Mouse (Mus musculus): ENCODE data around the gene Afg1l. TPM values are rescaled to one million over a fixed set of nuclear protein-coding genes. Genes with fewer than 3 reads are reported as not detected.

Afg1l gene
- polyA plus RNA-seq (2015; fragmentation: Nextera tagmentation; extraction: Ambion mirVana), result 8.1 and 8.9 TPM in 2 replicates

DNA sequence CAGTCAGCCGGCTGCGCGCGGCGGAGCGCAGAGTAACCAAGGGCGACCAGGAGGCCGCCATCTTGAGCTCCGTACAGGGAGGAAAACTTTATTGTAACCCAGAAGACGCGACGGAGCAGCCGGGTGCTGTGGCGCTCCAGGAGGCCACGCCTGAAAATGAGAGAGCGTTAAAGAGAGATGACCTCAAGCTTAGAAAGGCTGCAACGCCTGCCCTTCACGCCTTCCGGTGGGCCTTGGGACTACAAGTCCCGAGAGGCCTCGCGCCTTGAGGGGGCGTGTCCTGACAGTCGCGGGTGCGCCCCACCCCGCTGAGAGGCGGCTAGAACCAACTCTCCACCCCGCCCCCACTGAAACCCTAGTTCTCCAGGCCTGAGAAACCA is at the start of gene Afg1l:
Gene Afg1l (minus strand): TSS at position 225 of the 380 bp plus-strand sequence.
- no peaks in the 10 kb centered on the region for H3K9me3 ChIP-seq

GRCm38 (mm10) chr10:42525682-42526081 is 47.3 kb upstream of the Afg1l start:
- Histone ChIP-seq H3K9ac (no peak overlapping the region), H3K4me2 (no peak overlapping the region), H3K36me3 (peaks cover 21% of the 10 kb centered on the region; the same call in 1 of the 2 replicates), H3K4me1 (replicated peaks) (no peaks in the 10 kb centered on the region), H3K4me3 (no peak overlapping the region), H3K27ac (replicated peaks) (no peak overlapping the region), H3K27me3 (no peaks in the 10 kb centered on the region), H3K9me3 (no peaks in the 10 kb centered on the region)
- no peak for ATAC-seq (ENCODE audit: low FRiP score, low read depth)
- WGBS, result 97% methylated on average over 3 of the region's 3 CpGs

More for the DNA sequence above, at the start of gene Afg1l:
- Histone ChIP-seq H3K36me3 (no peaks in the 10 kb centered on the region), H3K27ac (replicated peaks) (peak within 1 kb of the TSS; percentile 82), H3K4me3 (peak within 1 kb of the TSS; percentile 73), H3K9ac (peak within 1 kb of the TSS; percentile 66), H3K4me2 (peak within 1 kb of the TSS; percentile 79), H3K27me3 (no peaks in the 10 kb centered on the region), H3K4me1 (replicated peaks) (peaks cover 7% of the 10 kb centered on the region)
- WGBS, result under 1% methylated on average over 29 of the region's 29 CpGs
- peak; percentile 96 for ATAC-seq (ENCODE audit: low FRiP score, low read depth)

- no peak overlapping the region for H3K4me3 ChIP-seq
- 80% methylated on average over 11 of the region's 11 CpGs for WGBS
Measured at GRCm38 (mm10) chr10:42523556-42524162, 45.3 kb upstream of the Afg1l start.

GRCm38 (mm10) chr10:42522912-42523311 is 44.5 kb upstream of the Afg1l start:
- H3K9me3 ChIP-seq, result no peaks in the 10 kb centered on the region
- WGBS, result 61% methylated on average over 2 of the region's 2 CpGs
- no peaks in the 10 kb centered on the region for H3K4me1 ChIP-seq (replicated peaks)
- no peaks in the 10 kb centered on the region for H3K27me3 ChIP-seq
- H3K36me3 ChIP-seq, result peaks cover 14% of the 10 kb centered on the region; the same call in 1 of the 2 replicates
- no peak for ATAC-seq (ENCODE audit: low FRiP score, low read depth)
- no peak overlapping the region for H3K4me3 ChIP-seq
- no peak overlapping the region for H3K4me2 ChIP-seq
- no peak overlapping the region for H3K27ac ChIP-seq (replicated peaks)
- H3K9ac ChIP-seq, result no peak overlapping the region

More at GRCm38 (mm10) chr10:42523556-42524162, 45.3 kb upstream of the Afg1l start:
- H3K36me3 ChIP-seq, result peaks cover 20% of the 10 kb centered on the region; the same call in 1 of the 2 replicates
- H3K27ac ChIP-seq (replicated peaks), result no peak overlapping the region
- H3K4me1 ChIP-seq (replicated peaks), result no peaks in the 10 kb centered on the region
- no peaks in the 10 kb centered on the region for H3K27me3 ChIP-seq
- ATAC-seq (ENCODE audit: low FRiP score, low read depth), result no peak
- no peak overlapping the region for H3K4me2 ChIP-seq
- H3K9me3 ChIP-seq, result no peaks in the 10 kb centered on the region
- H3K9ac ChIP-seq, result no peak overlapping the region

DNA sequence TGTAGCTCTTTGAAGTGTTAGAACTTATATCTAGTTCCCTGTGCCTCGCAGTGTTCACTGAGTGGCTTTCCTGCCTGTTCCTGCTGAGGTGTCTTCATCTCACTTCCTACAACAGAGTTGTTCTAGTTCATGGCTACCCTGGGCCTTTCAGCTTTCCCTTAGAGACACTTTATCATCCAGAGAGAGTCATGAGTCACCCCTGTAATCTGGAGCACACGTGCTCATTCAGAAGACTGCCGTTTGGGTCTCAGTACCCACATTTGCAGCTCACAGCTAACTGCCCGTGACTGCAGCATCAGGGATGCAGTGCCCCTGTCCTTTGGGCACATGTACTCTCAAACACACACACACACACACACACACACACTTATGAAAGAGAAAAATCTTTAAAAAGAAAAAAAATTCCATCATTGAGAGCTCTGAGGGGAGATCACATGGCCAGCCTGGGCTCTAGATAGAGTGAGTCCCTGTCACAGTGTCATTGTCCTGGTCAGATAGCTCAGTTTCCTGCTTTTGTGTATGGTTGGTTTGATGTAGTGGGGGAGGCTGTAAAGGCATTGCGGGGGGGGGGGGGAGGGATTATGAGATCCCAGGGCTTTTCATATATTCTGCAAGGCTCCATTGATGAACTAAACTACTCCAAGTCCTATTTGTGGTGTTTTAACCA is 43.1 kb upstream of the Afg1l start:
- Histone ChIP-seq H3K4me3 (no peak overlapping the region), H3K9me3 (no peaks in the 10 kb centered on the region), H3K9ac (no peak overlapping the region), H3K4me2 (no peak overlapping the region), H3K27ac (replicated peaks) (no peak overlapping the region), H3K36me3 (0 out of 2 replicates have a peak, but pooled peaks cover 8% of the 10 kb centered on the region), H3K27me3 (no peaks in the 10 kb centered on the region), H3K4me1 (replicated peaks) (no peaks in the 10 kb centered on the region)
- WGBS, result 65% methylated on average over 4 of the region's 5 CpGs
- no peak for ATAC-seq (ENCODE audit: low FRiP score, low read depth)

DNA sequence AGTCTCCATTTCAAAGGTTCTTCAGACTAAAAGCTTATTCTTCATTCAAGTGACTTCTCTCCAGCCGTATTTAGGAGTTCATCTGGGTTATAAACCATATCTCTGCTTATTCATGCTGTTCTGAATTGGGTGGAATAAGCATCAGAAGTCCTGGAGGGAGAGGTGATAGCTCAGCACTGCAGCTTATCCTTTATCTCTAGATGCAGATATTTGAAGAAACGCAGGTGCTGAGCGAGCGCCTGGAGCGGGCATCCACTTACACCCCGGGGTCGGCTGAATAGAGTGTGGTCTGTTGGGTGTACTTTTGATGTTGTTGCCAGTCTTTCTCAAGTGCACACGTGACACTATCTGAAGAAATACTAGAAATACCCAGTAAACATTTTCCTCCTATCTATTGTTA is 40.0 kb upstream of the Afg1l start:
- Histone ChIP-seq H3K4me1 (replicated peaks) (no peaks in the 10 kb centered on the region), H3K27ac (replicated peaks) (no peak overlapping the region), H3K4me2 (no peak overlapping the region), H3K27me3 (no peaks in the 10 kb centered on the region), H3K4me3 (no peak overlapping the region), H3K9me3 (no peaks in the 10 kb centered on the region), H3K36me3 (no peaks in the 10 kb centered on the region), H3K9ac (no peak overlapping the region)
- WGBS, result 89% methylated on average over 8 of the region's 8 CpGs
- no peak for ATAC-seq (ENCODE audit: low FRiP score, low read depth)

DNA sequence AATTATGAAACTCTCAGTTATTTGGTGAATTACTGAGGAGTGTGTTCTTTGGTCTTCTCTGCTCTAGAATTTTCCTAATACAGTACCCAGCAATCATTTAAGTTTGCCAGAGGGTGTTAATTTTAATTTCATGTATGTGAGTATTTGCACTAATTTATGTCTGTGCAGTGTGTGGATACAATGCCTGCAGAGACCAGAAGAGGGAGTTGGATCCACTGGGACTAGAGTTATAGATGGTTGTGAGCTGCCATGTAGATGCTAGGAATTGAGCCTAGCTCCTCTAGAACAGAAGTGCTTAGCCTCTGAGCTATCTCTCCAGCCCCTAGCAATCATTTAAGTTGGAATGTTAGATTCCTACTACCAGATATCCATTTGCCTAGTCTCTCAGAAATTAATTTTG is 35.8 kb upstream of the Afg1l start:
- H3K9me3 ChIP-seq, result no peaks in the 10 kb centered on the region
- H3K36me3 ChIP-seq, result no peaks in the 10 kb centered on the region
- no peaks in the 10 kb centered on the region for H3K4me1 ChIP-seq (replicated peaks)
- H3K4me2 ChIP-seq, result no peak overlapping the region
- H3K9ac ChIP-seq, result no peak overlapping the region
- H3K27me3 ChIP-seq, result no peaks in the 10 kb centered on the region
- no peak overlapping the region for H3K27ac ChIP-seq (replicated peaks)
- no peak for ATAC-seq (ENCODE audit: low FRiP score, low read depth)
- H3K4me3 ChIP-seq, result no peak overlapping the region

DNA sequence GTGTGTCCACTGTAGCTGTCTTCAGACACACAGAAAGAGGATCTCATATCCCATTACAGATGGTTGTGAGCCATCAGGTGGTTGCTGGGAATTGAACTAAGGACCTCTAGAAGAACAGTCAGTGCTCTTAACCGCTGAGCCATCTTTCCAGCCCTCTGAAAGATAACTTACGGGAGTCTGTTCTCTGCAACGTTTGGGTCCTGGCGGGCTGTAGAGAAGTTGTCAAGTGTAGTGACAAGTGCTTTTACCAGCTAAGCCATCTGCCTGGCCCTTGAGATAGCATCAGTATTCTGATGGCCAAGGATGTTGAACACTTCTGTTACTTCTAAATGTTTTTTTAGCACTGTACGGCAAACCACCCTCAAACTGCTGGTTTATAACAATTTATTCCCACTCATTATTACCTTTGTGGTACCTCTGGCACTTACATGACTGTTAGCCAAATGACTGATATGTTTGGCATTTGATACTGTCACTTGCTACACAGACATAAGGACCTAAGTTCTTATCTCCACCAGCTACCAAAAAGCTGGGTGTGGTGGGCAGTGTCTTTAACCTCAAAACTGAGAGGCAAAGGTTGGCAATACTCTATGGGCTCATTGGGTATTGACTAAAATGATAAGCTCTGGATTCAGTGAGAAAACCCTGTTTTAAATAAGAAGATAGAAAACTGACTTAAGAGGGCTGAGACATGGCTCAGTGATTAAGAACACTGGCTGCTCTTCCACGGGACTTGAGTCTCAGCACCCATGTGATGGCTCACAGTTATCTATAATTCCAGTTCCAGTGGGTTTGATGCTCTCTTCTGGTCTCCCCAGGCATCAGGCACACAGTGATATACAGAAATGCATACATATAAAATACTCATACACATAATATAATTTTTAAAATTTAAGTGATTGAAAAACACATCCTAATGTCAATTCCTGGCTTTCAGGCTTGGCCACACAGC is 33.1 kb upstream of the Afg1l start:
- Histone ChIP-seq H3K9ac (no peak overlapping the region), H3K4me2 (no peak overlapping the region), H3K4me3 (no peak overlapping the region), H3K27me3 (no peaks in the 10 kb centered on the region), H3K9me3 (no peaks in the 10 kb centered on the region), H3K4me1 (replicated peaks) (no peaks in the 10 kb centered on the region), H3K36me3 (no peaks in the 10 kb centered on the region; the same call in 1 of the 2 replicates), H3K27ac (replicated peaks) (no peak overlapping the region)
- ATAC-seq (ENCODE audit: low FRiP score, low read depth), result no peak
- 88% methylated on average over 6 of the region's 6 CpGs for WGBS

GRCm38 (mm10) chr10:42510141-42510540 is 31.8 kb upstream of the Afg1l start:
- ATAC-seq (ENCODE audit: low FRiP score, low read depth), result no peak

GRCm38 (mm10) chr10:42504096-42504710 is 25.8 kb upstream of the Afg1l start:
- ATAC-seq (ENCODE audit: low FRiP score, low read depth), result no peak
- Histone ChIP-seq H3K9ac (no peak overlapping the region), H3K4me3 (no peak overlapping the region), H3K4me1 (replicated peaks) (peaks cover 29% of the 10 kb centered on the region), H3K36me3 (no peaks in the 10 kb centered on the region; the same call in 1 of the 2 replicates), H3K27me3 (no peaks in the 10 kb centered on the region), H3K4me2 (peak overlapping the region; percentile 82; the same call in 1 of the 2 replicates), H3K27ac (replicated peaks) (no peak overlapping the region), H3K9me3 (no peaks in the 10 kb centered on the region)
- WGBS, result 89% methylated on average over 10 of the region's 10 CpGs

More at GRCm38 (mm10) chr10:42510141-42510540, 31.8 kb upstream of the Afg1l start:
- no peaks in the 10 kb centered on the region for H3K9me3 ChIP-seq
- no peaks in the 10 kb centered on the region for H3K27me3 ChIP-seq
- WGBS, result 87% methylated on average over 6 of the region's 6 CpGs
- no peak overlapping the region for H3K27ac ChIP-seq (replicated peaks)
- H3K4me1 ChIP-seq (replicated peaks), result 0 out of 2 replicates have a peak, but pooled peaks cover 2% of the 10 kb centered on the region
- H3K9ac ChIP-seq, result no peak overlapping the region
- H3K4me3 ChIP-seq, result no peak overlapping the region
- H3K36me3 ChIP-seq, result no peaks in the 10 kb centered on the region; the same call in 1 of the 2 replicates
- H3K4me2 ChIP-seq, result no peak overlapping the region

DNA sequence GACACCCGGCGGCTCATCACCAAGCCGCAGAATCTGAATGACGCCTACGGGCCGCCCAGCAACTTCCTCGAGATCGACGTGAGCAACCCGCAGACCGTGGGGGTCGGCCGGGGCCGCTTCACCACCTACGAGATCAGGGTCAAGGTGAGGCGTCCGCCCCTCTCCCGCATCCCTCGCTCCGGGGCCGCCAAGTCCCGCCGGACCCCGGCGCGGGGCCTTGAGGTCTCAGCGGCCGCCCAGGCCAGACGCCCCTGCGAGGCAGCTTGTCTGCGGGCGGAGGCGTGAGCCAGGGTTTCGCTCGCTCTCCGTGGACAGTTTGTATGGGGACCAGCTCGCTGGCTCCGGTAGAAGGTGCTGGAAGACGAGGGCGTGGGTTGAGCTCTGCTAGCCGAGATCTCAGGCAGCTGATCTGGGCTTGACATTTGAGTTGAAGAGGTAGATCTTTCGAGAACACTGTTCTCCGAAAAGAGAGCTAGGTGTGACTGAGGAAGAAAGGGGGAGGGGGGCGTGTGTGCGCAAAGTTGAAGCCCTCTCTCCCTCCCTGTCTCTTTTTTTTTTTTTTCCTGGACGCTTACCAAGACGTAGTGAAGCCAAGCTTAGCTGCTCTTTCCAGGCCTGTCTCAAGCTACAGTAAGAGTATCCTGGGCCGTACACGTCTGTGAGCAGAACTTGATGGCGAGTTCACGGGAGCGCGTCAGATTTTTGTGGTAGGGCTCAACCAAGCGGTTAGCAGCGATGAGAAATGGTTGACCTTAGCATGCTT is 24.2 kb upstream of the Afg1l start:
- Histone ChIP-seq H3K27me3 (no peaks in the 10 kb centered on the region), H3K9ac (peak overlapping the region; percentile 81), H3K4me3 (peak overlapping the region; percentile 59), H3K9me3 (no peaks in the 10 kb centered on the region), H3K4me1 (replicated peaks) (peaks cover 29% of the 10 kb centered on the region), H3K27ac (replicated peaks) (peak overlapping the region; percentile 98), H3K36me3 (no peaks in the 10 kb centered on the region), H3K4me2 (peak overlapping the region; percentile 82)
- ATAC-seq (ENCODE audit: low FRiP score, low read depth), result no peak; the same call in none of the 2 replicates
- WGBS, result under 1% methylated on average over 54 of the region's 55 CpGs

Data from hindbrain, embryonic 15.5 days (tissue).